Mouse (Mus musculus) limb, embryonic 14.5 days (tissue): ENCODE data around the gene Nalcn. TPM values are rescaled to one million over a fixed set of nuclear protein-coding genes. Genes with fewer than 3 reads are reported as not detected.

Source experiments
- ATAC-seq: fragments of 200-750 bp; cut with Nextera tagmentation; 2 replicates; pipeline ENCODE4 v1.8.0; 2017; ENCODE audit warnings: low read depth, moderate number of reproducible peaks, moderate TSS enrichment; ENCODE audit not compliant: low FRiP score
- DNase-seq: peaks from one replicate; pipeline ENCODE4 v3.0.0-alpha.2; 2015; ENCODE audit warnings: low spot score
- H3K27ac ChIP-seq: fragments of 300-500 bp; sonication (generic); replicated peaks from 2 replicates; pipeline ENCODE4 v1.5.1; 2014; ENCODE audit warnings: low read depth, mild to moderate bottlenecking, low read length, moderate library complexity, mixed read lengths
- H3K27me3 ChIP-seq: fragments of 300-500 bp; sonication (generic); 2 replicates; pipeline ENCODE4 v1.6.1; 2014; ENCODE audit warnings: low read length, mixed read lengths; ENCODE audit not compliant: control insufficient read depth, insufficient read depth
- H3K36me3 ChIP-seq: fragments of 300-500 bp; sonication (generic); 2 replicates; pipeline ENCODE4 v1.6.1; 2014; ENCODE audit warnings: mild to moderate bottlenecking, low read length, moderate library complexity, mixed read lengths; ENCODE audit not compliant: control insufficient read depth, insufficient read depth
- H3K4me1 ChIP-seq: fragments of 300-500 bp; sonication (generic); 2 replicates; pipeline ENCODE4 v1.6.1; 2014; ENCODE audit warnings: antibody characterized with exemption, low read length, mixed read lengths; ENCODE audit not compliant: control insufficient read depth, insufficient read depth
- H3K4me2 ChIP-seq: fragments of 300-500 bp; sonication (generic); replicated peaks from 2 replicates; pipeline ENCODE4 v1.6.1; 2014; ENCODE audit warnings: low read depth, mild to moderate bottlenecking, low read length, moderate library complexity; ENCODE audit not compliant: severe bottlenecking
- H3K4me3 ChIP-seq: fragments of 300-500 bp; sonication (generic); replicated peaks from 2 replicates; pipeline ENCODE4 v1.5.1; 2014; ENCODE audit warnings: low read length
- H3K9ac ChIP-seq: fragments of 300-500 bp; sonication (generic); 2 replicates; pipeline ENCODE4 v1.6.1; 2014; ENCODE audit warnings: mild to moderate bottlenecking, low read depth, low read length, moderate library complexity; ENCODE audit not compliant: severe bottlenecking
- H3K9me3 ChIP-seq: fragments of 300-500 bp; sonication (generic); 2 replicates; pipeline ENCODE4 v1.6.1; 2016; ENCODE audit warnings: low read length; ENCODE audit not compliant: control insufficient read depth
- POLR2A ChIP-seq: fragments of 200-500 bp; IDR thresholded peaks from 2 replicates; pipeline ENCODE4 v1.8.0; 2012; ENCODE audit warnings: inconsistent platforms, mild to moderate bottlenecking, moderate library complexity, borderline replicate concordance; ENCODE audit not compliant: insufficient read depth, insufficient read length; ENCODE audit errors: extremely low read depth
- WGBS: fragments of 180-500 bp; shearing (Covaris S2); extraction: QIAGEN DNeasy Blood & Tissue Kit; methylation state at CpG from one replicate; pipeline ENCODE4 v1.1.7; 2014; 5-methylcytosine and 5-hydroxymethylcytosine counted together
- polyA plus RNA-seq, 2 experiments: library from polyadenylated mRNA; depleted of rRNA in 1 of 2; stranded (reverse) in 1 of 2; unstranded in 1 of 2; fragments of >200 nt; fragmentation: Nextera tagmentation in 1 of 2; extraction: Ambion mirVana in 1 of 2; gene quantifications; 2 replicates each; pipeline versions ENCODE4 v1.2.1 to v1.2.3; 2012 to 2014

Gene Nalcn
- polyA plus RNA-seq, 2 experiments = 0.87 to 0.95 TPM

GRCm38 (mm10) chr14:123575356-123575755, 51.6 kb downstream of the Nalcn start:
- no peak for TF ChIP-seq POLR2A
- DNase-seq (no peak), ATAC-seq (no peak)
- Histone ChIP-seq H3K4me3 (no peak overlapping the region), H3K9me3 (no peaks in the 10 kb centered on the region), H3K9ac (no peak overlapping the region), H3K27ac (no peak overlapping the region), H3K4me1 (no peaks in the 10 kb centered on the region), H3K4me2 (no peak overlapping the region), H3K36me3 (no peaks in the 10 kb centered on the region), H3K27me3 (no peaks in the 10 kb centered on the region)
- WGBS = 80% methylated on average over 4 of the region's 4 CpGs

- no peak overlapping the region for H3K4me3 ChIP-seq
These were observed 52.0 kb downstream of the Nalcn start for GRCm38 (mm10) chr14:123574936-123575335.

GRCm38 (mm10) chr14:123566599-123566998, 60.3 kb downstream of the Nalcn start:
- Histone ChIP-seq H3K4me1 (no peaks in the 10 kb centered on the region), H3K4me3 (no peak overlapping the region), H3K27me3 (no peaks in the 10 kb centered on the region), H3K36me3 (no peaks in the 10 kb centered on the region), H3K9me3 (no peaks in the 10 kb centered on the region), H3K4me2 (no peak overlapping the region), H3K9ac (no peak overlapping the region), H3K27ac (no peak overlapping the region)
- DNase-seq (no peak), ATAC-seq (no peak)
- 54% methylated on average over 2 of the region's 2 CpGs for WGBS
- no peak for TF ChIP-seq POLR2A

More at GRCm38 (mm10) chr14:123574936-123575335, 52.0 kb downstream of the Nalcn start:
- H3K27ac ChIP-seq = no peak overlapping the region
- no peak for TF ChIP-seq POLR2A
- no peaks in the 10 kb centered on the region for H3K4me1 ChIP-seq
- H3K9ac ChIP-seq = no peak overlapping the region
- no peak overlapping the region for H3K4me2 ChIP-seq
- DNase-seq = no peak
- no peaks in the 10 kb centered on the region for H3K36me3 ChIP-seq
- no peaks in the 10 kb centered on the region for H3K27me3 ChIP-seq
- H3K9me3 ChIP-seq = no peaks in the 10 kb centered on the region
- ATAC-seq = no peak

GRCm38 (mm10) chr14:123555533-123555932, 71.4 kb downstream of the Nalcn start:
- no peak for DNase-seq
- no peaks in the 10 kb centered on the region for H3K9me3 ChIP-seq
- no peaks in the 10 kb centered on the region for H3K36me3 ChIP-seq
- TF ChIP-seq POLR2A = no peak
- H3K9ac ChIP-seq = no peak overlapping the region
- H3K27me3 ChIP-seq = no peaks in the 10 kb centered on the region
- no peak overlapping the region for H3K4me2 ChIP-seq
- no peak overlapping the region for H3K4me3 ChIP-seq
- no peak for ATAC-seq
- no peaks in the 10 kb centered on the region for H3K4me1 ChIP-seq
- H3K27ac ChIP-seq = no peak overlapping the region

GRCm38 (mm10) chr14:123554936-123555335, 72.0 kb downstream of the Nalcn start:
- no peak overlapping the region for H3K27ac ChIP-seq
- WGBS = 55% methylated on average over 4 of the region's 4 CpGs

GRCm38 (mm10) chr14:123542362-123542761, 84.6 kb downstream of the Nalcn start:
- no peaks in the 10 kb centered on the region for H3K27me3 ChIP-seq
- ATAC-seq (no peak), DNase-seq (no peak)
- no peak overlapping the region for H3K27ac ChIP-seq
- H3K4me1 ChIP-seq = no peaks in the 10 kb centered on the region
- no peak overlapping the region for H3K4me3 ChIP-seq
- no peak for TF ChIP-seq POLR2A
- H3K9me3 ChIP-seq = no peaks in the 10 kb centered on the region
- H3K36me3 ChIP-seq = no peaks in the 10 kb centered on the region
- no peak overlapping the region for H3K4me2 ChIP-seq
- H3K9ac ChIP-seq = no peak overlapping the region

More at GRCm38 (mm10) chr14:123554936-123555335, 72.0 kb downstream of the Nalcn start:
- TF ChIP-seq POLR2A = no peak
- Histone ChIP-seq H3K4me2 (no peak overlapping the region), H3K9me3 (no peaks in the 10 kb centered on the region), H3K9ac (no peak overlapping the region), H3K36me3 (no peaks in the 10 kb centered on the region), H3K27me3 (no peaks in the 10 kb centered on the region), H3K4me1 (no peaks in the 10 kb centered on the region), H3K4me3 (no peak overlapping the region)
- DNase-seq (no peak), ATAC-seq (no peak)
